In the genomic region with DNA sequence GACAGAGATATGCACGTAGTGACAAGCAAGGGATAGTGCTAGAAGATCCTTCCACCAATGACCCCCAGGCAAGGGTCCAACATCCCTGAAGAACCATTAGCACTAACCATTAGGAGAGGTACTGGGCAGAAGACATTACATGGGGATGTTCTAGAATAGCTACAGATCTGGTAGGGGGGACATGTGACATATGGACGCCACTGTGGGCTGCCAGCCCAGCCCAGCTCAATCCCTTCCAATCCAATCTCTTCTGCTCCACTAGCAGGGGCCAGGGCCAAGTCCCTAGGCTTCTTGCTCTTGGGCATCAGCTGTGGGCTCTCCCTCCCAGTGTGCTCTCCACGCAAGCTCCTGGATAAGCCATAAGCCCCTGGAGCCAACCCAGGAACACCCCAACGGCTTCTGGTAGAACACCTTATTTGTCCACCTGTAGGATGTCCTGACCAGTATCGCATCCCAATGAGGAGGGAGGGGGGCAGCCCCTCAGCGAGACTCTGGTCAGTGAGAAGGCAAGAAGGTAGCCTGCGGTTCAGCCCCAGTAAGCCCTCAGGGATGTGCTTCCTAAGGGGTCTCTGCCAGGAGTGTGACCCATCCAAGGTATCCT, we compare ENCODE assay signal across 8 mouse cellular contexts. TPM values are rescaled to one million over a fixed set of nuclear protein-coding genes. Genes with fewer than 3 reads are reported as not detected.
DNase-seq lines count a peak whose midpoint lies in the region; ATAC-seq and TF ChIP-seq lines count a peak whose summit lies in the region.

No protein-coding gene starts in this region.

- no peaks in the 10 kb centered on the region for H3K9me3 ChIP-seq in lung, embryonic 15.5 days
- no peaks in the 10 kb centered on the region for H3K9me3 ChIP-seq in embryonic facial prominence, embryonic 12.5 days
- no peaks in the 10 kb centered on the region for H3K9me3 ChIP-seq in hindbrain, postnatal 0 days (ENCODE audit: low read length)
- H3K9me3 ChIP-seq in neural tube, embryonic 13.5 days: no peaks in the 10 kb centered on the region

- WGBS in lung, embryonic 15.5 days: 61% methylated on average over 7 of the region's 7 CpGs
- 78% methylated on average over 7 of the region's 7 CpGs for WGBS in embryonic facial prominence, embryonic 12.5 days
- WGBS in hindbrain, postnatal 0 days: 46% methylated on average over 7 of the region's 7 CpGs
- WGBS in neural tube, embryonic 13.5 days: 74% methylated on average over 7 of the region's 7 CpGs

- H3K27ac ChIP-seq in lung, embryonic 15.5 days: peak overlapping the region; percentile 96
- H3K27ac ChIP-seq in embryonic facial prominence, embryonic 12.5 days: peak overlapping the region; percentile 94
- H3K27ac ChIP-seq in hindbrain, postnatal 0 days: peak overlapping the region; percentile 94
- H3K27ac ChIP-seq in neural tube, embryonic 13.5 days (replicated peaks): peak overlapping the region; percentile 96

- no peak for DNase-seq in lung, adult 18-20 months
- DNase-seq in hindbrain, postnatal 0 days (ENCODE audit: low spot score): peak; percentile 71
- no peak for DNase-seq in urinary bladder, postnatal 4 days (ENCODE audit: low spot score in 2 of 2)
- no peak for DNase-seq in left cerebral cortex, adult 11 months (ENCODE audit: low spot score)

- H3K27me3 ChIP-seq in lung, embryonic 15.5 days: no peaks in the 10 kb centered on the region
- H3K27me3 ChIP-seq in embryonic facial prominence, embryonic 12.5 days: no peaks in the 10 kb centered on the region
- H3K27me3 ChIP-seq in hindbrain, postnatal 0 days (ENCODE audit: insufficient read depth, low read length): no peaks in the 10 kb centered on the region
- H3K27me3 ChIP-seq in neural tube, embryonic 13.5 days: no peaks in the 10 kb centered on the region

- H3K4me1 ChIP-seq in lung, embryonic 15.5 days: peaks cover 81% of the 10 kb centered on the region
- peaks cover 78% of the 10 kb centered on the region for H3K4me1 ChIP-seq in embryonic facial prominence, embryonic 12.5 days
- H3K4me1 ChIP-seq in hindbrain, postnatal 0 days (ENCODE audit: insufficient read depth, low read length): peaks cover 42% of the 10 kb centered on the region
- H3K4me1 ChIP-seq in neural tube, embryonic 13.5 days (replicated peaks): peaks cover 91% of the 10 kb centered on the region

- H3K4me3 ChIP-seq in lung, embryonic 15.5 days: peak overlapping the region; percentile 87
- H3K4me3 ChIP-seq in embryonic facial prominence, embryonic 12.5 days: peak overlapping the region; percentile 88
- H3K4me3 ChIP-seq in hindbrain, postnatal 0 days (ENCODE audit: low read length): peak overlapping the region; percentile 78
- peak overlapping the region; percentile 86 for H3K4me3 ChIP-seq in neural tube, embryonic 13.5 days

- TF ChIP-seq CTCF in hindbrain, postnatal 0 days (IDR thresholded peaks at IDR 0.05; ENCODE audit: low read depth): no peak

- H3K9ac ChIP-seq in lung, embryonic 15.5 days: peak overlapping the region; percentile 85
- peak overlapping the region; percentile 92 for H3K9ac ChIP-seq in embryonic facial prominence, embryonic 12.5 days
- peak overlapping the region; percentile 94 for H3K9ac ChIP-seq in hindbrain, postnatal 0 days (replicated peaks; ENCODE audit: low read length)
- peak overlapping the region; percentile 99 for H3K9ac ChIP-seq in neural tube, embryonic 13.5 days

- no peaks in the 10 kb centered on the region for H3K36me3 ChIP-seq in lung, embryonic 15.5 days
- H3K36me3 ChIP-seq in embryonic facial prominence, embryonic 12.5 days: no peaks in the 10 kb centered on the region
- H3K36me3 ChIP-seq in hindbrain, postnatal 0 days (ENCODE audit: insufficient read depth, low read length): no peaks in the 10 kb centered on the region
- H3K36me3 ChIP-seq in neural tube, embryonic 13.5 days: no peaks in the 10 kb centered on the region

- no peak for ATAC-seq in lung, embryonic 15.5 days (ENCODE audit: borderline replicate concordance, extremely low read depth, low FRiP score, low TSS enrichment)
- ATAC-seq in embryonic facial prominence, embryonic 12.5 days (ENCODE audit: insufficient number of reproducible peaks, insufficient read depth, low FRiP score, low TSS enrichment): no peak
- ATAC-seq in hindbrain, postnatal 0 days: peak; percentile 9; the same call in 1 of the 2 replicates
- ATAC-seq in neural tube, embryonic 13.5 days (ENCODE audit: low read depth): no peak
- no peak for ATAC-seq in erythroblast, adult 5-6 weeks (replicated peaks; ENCODE audit: low FRiP score, poor library complexity, severe bottlenecking)

- H3K4me2 ChIP-seq in lung, embryonic 15.5 days: peak overlapping the region; percentile 96
- peak overlapping the region; percentile 88 for H3K4me2 ChIP-seq in embryonic facial prominence, embryonic 12.5 days (replicated peaks)
- peak overlapping the region; percentile 96 for H3K4me2 ChIP-seq in hindbrain, postnatal 0 days (ENCODE audit: low read depth, low read length)
- H3K4me2 ChIP-seq in neural tube, embryonic 13.5 days: peak overlapping the region; percentile 99

RNA-seq across cellular contexts. Expression of a gene that starts 2.2 kb away (rescaled TPM):
- polyA plus RNA-seq in lung, embryonic 15.5 days (2015; fragmentation: Nextera tagmentation; extraction: Ambion mirVana): 123 and 128 TPM in 2 replicates
- 169 and 182 TPM in 2 replicates for polyA plus RNA-seq in embryonic facial prominence, embryonic 12.5 days (2016; fragmentation: Nextera tagmentation; extraction: Ambion mirVana)
- 239 and 274 TPM in 2 replicates for total RNA-seq in hindbrain, postnatal 0 days (2014; rRNA removed)
- 64.1 and 64.7 TPM in 2 replicates for polyA plus RNA-seq in hindbrain, postnatal 0 days (2015; fragmentation: Nextera tagmentation; extraction: Ambion mirVana)
- 89.8 and 94.5 TPM in 2 replicates for polyA plus RNA-seq in neural tube, embryonic 13.5 days (2015; fragmentation: Nextera tagmentation; extraction: Ambion mirVana)
- total RNA-seq in erythroblast, adult 5-6 weeks (2015; ENCODE audit: low replicate concordance): 9.6 and 14.2 TPM in 2 replicates
- total RNA-seq in erythroblast, adult 5-6 weeks (2017; ENCODE audit: low replicate concordance): 4.9 and 6.9 TPM in 2 replicates

RNA-seq across cellular contexts. Expression of a gene that starts 17.9 kb away (rescaled TPM):
- polyA plus RNA-seq in lung, embryonic 15.5 days (2015; fragmentation: Nextera tagmentation; extraction: Ambion mirVana): 11.0 and 11.8 TPM in 2 replicates
- 30.2 and 30.3 TPM in 2 replicates for polyA plus RNA-seq in embryonic facial prominence, embryonic 12.5 days (2016; fragmentation: Nextera tagmentation; extraction: Ambion mirVana)
- 73.9 and 79.9 TPM in 2 replicates for total RNA-seq in hindbrain, postnatal 0 days (2014; rRNA removed)
- polyA plus RNA-seq in hindbrain, postnatal 0 days (2015; fragmentation: Nextera tagmentation; extraction: Ambion mirVana): 60.1 and 62.2 TPM in 2 replicates
- polyA plus RNA-seq in neural tube, embryonic 13.5 days (2015; fragmentation: Nextera tagmentation; extraction: Ambion mirVana): 68.9 and 71.8 TPM in 2 replicates
- not detected in 2 replicates for total RNA-seq in erythroblast, adult 5-6 weeks (2015; ENCODE audit: low replicate concordance)
- total RNA-seq in erythroblast, adult 5-6 weeks (2017; ENCODE audit: low replicate concordance): 0.84 and 1.7 TPM in 2 replicates

RNA-seq across cellular contexts. Expression of a gene that starts 28.9 kb away (rescaled TPM):
- polyA plus RNA-seq in lung, embryonic 15.5 days (2015; fragmentation: Nextera tagmentation; extraction: Ambion mirVana): 10.0 and 12.6 TPM in 2 replicates
- polyA plus RNA-seq in embryonic facial prominence, embryonic 12.5 days (2016; fragmentation: Nextera tagmentation; extraction: Ambion mirVana): 14.0 and 16.4 TPM in 2 replicates
- total RNA-seq in hindbrain, postnatal 0 days (2014; rRNA removed): 19.7 and 30.6 TPM in 2 replicates
- 15.8 and 17.8 TPM in 2 replicates for polyA plus RNA-seq in hindbrain, postnatal 0 days (2015; fragmentation: Nextera tagmentation; extraction: Ambion mirVana)
- polyA plus RNA-seq in neural tube, embryonic 13.5 days (2015; fragmentation: Nextera tagmentation; extraction: Ambion mirVana): 35.8 and 40.2 TPM in 2 replicates
- not detected in 2 replicates for total RNA-seq in erythroblast, adult 5-6 weeks (2015; ENCODE audit: low replicate concordance)
- total RNA-seq in erythroblast, adult 5-6 weeks (2017; ENCODE audit: low replicate concordance): 0.17 TPM in 1 of 2 replicates, not detected in the other

RNA-seq across cellular contexts. Expression of a gene that starts 33.0 kb away (rescaled TPM):
- 24.5 and 28.5 TPM in 2 replicates for polyA plus RNA-seq in lung, embryonic 15.5 days (2015; fragmentation: Nextera tagmentation; extraction: Ambion mirVana)
- polyA plus RNA-seq in embryonic facial prominence, embryonic 12.5 days (2016; fragmentation: Nextera tagmentation; extraction: Ambion mirVana): 38.9 and 41.9 TPM in 2 replicates
- total RNA-seq in hindbrain, postnatal 0 days (2014; rRNA removed): 257 and 290 TPM in 2 replicates
- polyA plus RNA-seq in hindbrain, postnatal 0 days (2015; fragmentation: Nextera tagmentation; extraction: Ambion mirVana): 71.2 and 72.7 TPM in 2 replicates
- 64.8 and 76.9 TPM in 2 replicates for polyA plus RNA-seq in neural tube, embryonic 13.5 days (2015; fragmentation: Nextera tagmentation; extraction: Ambion mirVana)
- total RNA-seq in erythroblast, adult 5-6 weeks (2015; ENCODE audit: low replicate concordance): 18.1 and 19.6 TPM in 2 replicates
- total RNA-seq in erythroblast, adult 5-6 weeks (2017; ENCODE audit: low replicate concordance): 26.2 and 47.5 TPM in 2 replicates

RNA-seq across cellular contexts. Expression of a gene that starts 37.9 kb away (rescaled TPM):
- polyA plus RNA-seq in lung, embryonic 15.5 days (2015; fragmentation: Nextera tagmentation; extraction: Ambion mirVana): 12.5 and 13.4 TPM in 2 replicates
- 7.5 and 7.6 TPM in 2 replicates for polyA plus RNA-seq in embryonic facial prominence, embryonic 12.5 days (2016; fragmentation: Nextera tagmentation; extraction: Ambion mirVana)
- total RNA-seq in hindbrain, postnatal 0 days (2014; rRNA removed): 3.3 and 4.8 TPM in 2 replicates
- 2.6 and 5.1 TPM in 2 replicates for polyA plus RNA-seq in hindbrain, postnatal 0 days (2015; fragmentation: Nextera tagmentation; extraction: Ambion mirVana)
- 6.7 and 7.0 TPM in 2 replicates for polyA plus RNA-seq in neural tube, embryonic 13.5 days (2015; fragmentation: Nextera tagmentation; extraction: Ambion mirVana)
- not detected in 2 replicates for total RNA-seq in erythroblast, adult 5-6 weeks (2015; ENCODE audit: low replicate concordance)
- total RNA-seq in erythroblast, adult 5-6 weeks (2017; ENCODE audit: low replicate concordance): not detected in 2 replicates
